Mouse (Mus musculus): ENCODE measurements at regions not wholly inside any gene's neighbourhood (a gene's known extent, or its start where the extent isn't known, plus 50 kb on each side); places are given as distances from the start of the nearest gene placed in this dataset.

- H3K9me3 ChIP-seq (replicated peaks; ENCODE audit: insufficient read depth, low read length): no peaks in the 10 kb centered on the region
- no peak overlapping the region for H3K9ac ChIP-seq (ENCODE audit: control insufficient read depth, low read depth, low read length, poor library complexity, severe bottlenecking)
- no peak for TF ChIP-seq GATA1 (IDR thresholded peaks at IDR 0.05; ENCODE audit: low read depth, low read length)
- TF ChIP-seq E2F4 (IDR thresholded peaks at IDR 0.05; ENCODE audit: borderline replicate concordance, low read depth, low read length): no peak
- no peak for TF ChIP-seq POLR2AphosphoS5 (IDR thresholded peaks at IDR 0.05; ENCODE audit: borderline replicate concordance, low read depth, low read length)
- TF ChIP-seq ELF1 (IDR thresholded peaks at IDR 0.05; ENCODE audit: low read depth, low read length): no peak
- TF ChIP-seq CHD2 (IDR thresholded peaks at IDR 0.05; ENCODE audit: low read length): no peak
- TF ChIP-seq USF2 (IDR thresholded peaks at IDR 0.05; ENCODE audit: borderline replicate concordance in 1 of 2, insufficient read depth in 1 of 2, low read depth in 1 of 2, low read length in 2 of 2): no peak
- TF ChIP-seq ZC3H11A (IDR thresholded peaks at IDR 0.05; ENCODE audit: low read depth, low read length): no peak
- TF ChIP-seq ZNF384 (IDR thresholded peaks at IDR 0.05; ENCODE audit: low read depth, low read length): no peak
- no peaks in the 10 kb centered on the region for H3K4me1 ChIP-seq (ENCODE audit: control insufficient read depth in 1 of 2, insufficient read depth in 2 of 2, low read length in 2 of 2)
- no peaks in the 10 kb centered on the region for H3K27me3 ChIP-seq (ENCODE audit: control insufficient read depth in 1 of 2, insufficient read depth in 2 of 2, low read length in 2 of 2)
- H3K36me3 ChIP-seq (ENCODE audit: control insufficient read depth in 1 of 2, insufficient read depth in 2 of 2, low read length in 2 of 2): no peaks in the 10 kb centered on the region
- no peaks in the 10 kb centered on the region for H3K79me2 ChIP-seq (ENCODE audit: control insufficient read depth, insufficient read depth, low read length, poor library complexity)
- no peak for DNase-seq (ENCODE audit: low read depth, low spot score)
- no peak overlapping the region for H3K4me3 ChIP-seq (ENCODE audit: control insufficient read depth in 1 of 2, insufficient read depth in 1 of 2, low read depth in 2 of 2, low read length in 2 of 2)
- H3K27ac ChIP-seq (ENCODE audit: control insufficient read depth, low read depth, low read length): no peak overlapping the region
Measured at GRCm38 (mm10) chr15:93161924-93162910, 112.8 kb downstream of the Gxylt1 start.

GRCm38 (mm10) chr15:93161329-93161728, 113.7 kb downstream of the Gxylt1 start:
- Histone ChIP-seq H3K9me3 (replicated peaks; ENCODE audit: insufficient read depth, low read length) (no peaks in the 10 kb centered on the region), H3K36me3 (ENCODE audit: control insufficient read depth in 1 of 2, insufficient read depth in 2 of 2, low read length in 2 of 2) (no peaks in the 10 kb centered on the region), H3K27me3 (ENCODE audit: control insufficient read depth in 1 of 2, insufficient read depth in 2 of 2, low read length in 2 of 2) (no peaks in the 10 kb centered on the region), H3K4me1 (ENCODE audit: control insufficient read depth in 1 of 2, insufficient read depth in 2 of 2, low read length in 2 of 2) (no peaks in the 10 kb centered on the region), H3K27ac (ENCODE audit: control insufficient read depth, low read depth, low read length) (no peak overlapping the region), H3K79me2 (ENCODE audit: control insufficient read depth, insufficient read depth, low read length, poor library complexity) (no peaks in the 10 kb centered on the region), H3K9ac (ENCODE audit: control insufficient read depth, low read depth, low read length, poor library complexity, severe bottlenecking) (no peak overlapping the region), H3K4me3 (ENCODE audit: control insufficient read depth in 1 of 2, insufficient read depth in 1 of 2, low read depth in 2 of 2, low read length in 2 of 2) (no peak overlapping the region)
- DNase-seq (ENCODE audit: low read depth, low spot score): no peak
- TF ChIP-seq TAL1 (IDR thresholded peaks at IDR 0.05; ENCODE audit: low read length) (no peak), NRF1 (IDR thresholded peaks at IDR 0.05; ENCODE audit: insufficient read depth, low read depth, low read length, poor library complexity, severe bottlenecking) (no peak), KAT2A (conservative IDR thresholded peaks at IDR 0.05; ENCODE audit: low read depth, low read length) (no peak), UBTF (IDR thresholded peaks at IDR 0.05; ENCODE audit: borderline replicate concordance, insufficient read depth, low read depth, low read length) (no peak), USF1 (IDR thresholded peaks at IDR 0.05; ENCODE audit: low read depth, low read length) (no peak), CHD2 (IDR thresholded peaks at IDR 0.05; ENCODE audit: low read length) (no peak), EP300 (IDR thresholded peaks at IDR 0.05; ENCODE audit: low read depth in 1 of 2, low read length in 2 of 2) (no peak), POLR2A (IDR thresholded peaks at IDR 0.05; ENCODE audit: control insufficient read depth in 1 of 2, insufficient read depth in 1 of 2, low read depth in 1 of 2, low read length in 2 of 2, poor library complexity in 1 of 2) (no peak), ZKSCAN1 (IDR thresholded peaks at IDR 0.05; ENCODE audit: low read depth, low read length) (no peak), GATA1 (IDR thresholded peaks at IDR 0.05; ENCODE audit: low read depth, low read length) (no peak), MXI1 (IDR thresholded peaks at IDR 0.05; ENCODE audit: low read depth, low read length) (no peak)
